8 mouse cellular contexts compared by ENCODE assay signal in the genomic region with DNA sequence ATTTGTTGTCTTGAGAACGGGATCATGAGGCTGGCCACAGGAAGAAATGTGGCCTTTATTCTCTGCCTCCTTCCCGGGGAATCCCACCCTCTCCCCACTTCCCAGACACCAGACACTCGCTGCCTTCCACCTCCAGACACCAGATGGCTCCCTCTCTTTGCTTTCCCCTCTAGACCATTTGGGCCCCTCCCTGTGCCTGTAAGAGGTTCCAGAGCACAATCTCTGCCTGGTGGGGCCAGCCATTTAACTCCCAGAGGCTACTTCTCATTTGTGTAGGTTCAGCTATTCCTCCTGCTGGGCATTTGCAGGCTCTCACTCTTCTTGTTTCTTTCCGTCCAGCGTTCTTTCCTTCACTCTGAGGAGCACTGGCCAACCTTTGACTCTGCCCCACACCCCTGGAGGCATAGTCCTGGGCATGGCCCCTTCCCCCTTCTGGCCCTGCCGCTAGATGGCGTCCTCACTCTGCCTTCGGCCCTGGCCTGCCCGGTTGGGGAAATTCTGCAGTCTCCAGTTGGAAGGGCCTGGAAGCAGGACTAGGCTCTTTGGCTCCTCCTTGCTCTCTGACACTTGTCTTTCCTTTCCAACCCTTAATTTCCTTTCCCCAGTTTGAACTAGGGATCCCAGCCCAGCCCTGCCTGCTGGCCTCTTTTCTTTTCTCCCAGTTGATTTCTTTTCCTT. TPM values are rescaled to one million over a fixed set of nuclear protein-coding genes. Genes with fewer than 3 reads are reported as not detected.
DNase-seq lines count a peak whose midpoint lies in the region; ATAC-seq and TF ChIP-seq lines count a peak whose summit lies in the region.

No protein-coding gene starts in this region.

- H3K36me3 ChIP-seq in lung, postnatal 0 days (ENCODE audit: insufficient read depth, low read length), result no peaks in the 10 kb centered on the region
- H3K36me3 ChIP-seq in small intestine, adult 2 months (ENCODE audit: control insufficient read depth, insufficient read depth, low read length), result no peaks in the 10 kb centered on the region

- no peak overlapping the region for H3K4me3 ChIP-seq in left cerebral cortex, adult 2 months
- H3K4me3 ChIP-seq in lung, postnatal 0 days (ENCODE audit: low read depth, low read length), result no peak overlapping the region
- no peak overlapping the region for H3K4me3 ChIP-seq in small intestine, adult 2 months (ENCODE audit: low read depth, low read length)

- no peaks in the 10 kb centered on the region for H3K9me3 ChIP-seq in lung, postnatal 0 days (ENCODE audit: low read length)

- H3K27me3 ChIP-seq in lung, postnatal 0 days (replicated peaks; ENCODE audit: insufficient read depth, low read length), result peaks cover 23% of the 10 kb centered on the region; the same call in 1 of the 2 replicates
- peaks cover 26% of the 10 kb centered on the region for H3K27me3 ChIP-seq in small intestine, adult 2 months (ENCODE audit: control insufficient read depth, insufficient read depth, low read length)

- WGBS in lung, postnatal 0 days, result 2% methylated on average over 9 of the region's 9 CpGs
- WGBS in small intestine, adult 2 months, result 6% methylated on average over 9 of the region's 9 CpGs

- no peak for TF ChIP-seq EP300 in lung, postnatal 0 days (IDR thresholded peaks at IDR 0.05)

- peak; percentile 58 to 66 for DNase-seq in left cerebral cortex, adult 2 months (ENCODE audit: extremely low spot score in 1 of 2, low spot score in 2 of 2)
- no peak for DNase-seq in left cerebral cortex, adult 11 months (ENCODE audit: low spot score)
- peak; percentile 71 for DNase-seq in adrenal gland, adult 8-10 months
- DNase-seq in frontal cortex, postnatal 36 days (ENCODE audit: low spot score in 2 of 2), result peak; percentile 54 to 55
- peak; percentile 78 for DNase-seq in kidney, postnatal 10 days
- peak; percentile 71 for DNase-seq in lung, postnatal 0 days (ENCODE audit: low spot score)
- DNase-seq in spleen, postnatal 4 days (ENCODE audit: low spot score in 2 of 2), result no peak

- H3K27ac ChIP-seq in left cerebral cortex, adult 2 months, result no peak overlapping the region
- H3K27ac ChIP-seq in lung, postnatal 0 days (ENCODE audit: low read length), result no peak overlapping the region
- H3K27ac ChIP-seq in small intestine, adult 2 months (ENCODE audit: insufficient read depth, low read depth, low read length), result no peak overlapping the region

- no peak overlapping the region for H3K9ac ChIP-seq in lung, postnatal 0 days (replicated peaks; ENCODE audit: low read depth)

- peak; percentile 80 for ATAC-seq in lung, postnatal 0 days

- TF ChIP-seq CTCF in left cerebral cortex, adult 2 months (IDR thresholded peaks at IDR 0.05), result peak; percentile 68
- TF ChIP-seq CTCF in lung, postnatal 0 days (IDR thresholded peaks at IDR 0.05), result peak; percentile 79
- peak; percentile 88 for TF ChIP-seq CTCF in small intestine, adult 2 months (IDR thresholded peaks at IDR 0.05; ENCODE audit: extremely low read depth, insufficient read length, insufficient replicate concordance, low read depth, low read length)

- intact Hi-C loops in left cerebral cortex, adult 2 months (cut with DNase I), result loop anchor here (1.0 to 5.0 kb wide), 5 partner anchors 353 to 823 kb away; no protein-coding TSS in a partner anchor

- no peak overlapping the region for H3K4me2 ChIP-seq in lung, postnatal 0 days (replicated peaks; ENCODE audit: low read depth, low read length)

- no peaks in the 10 kb centered on the region for H3K4me1 ChIP-seq in lung, postnatal 0 days (ENCODE audit: insufficient read depth, low read depth, low read length)
- H3K4me1 ChIP-seq in small intestine, adult 2 months (ENCODE audit: control insufficient read depth, insufficient read depth, insufficient read length, low read length), result peaks cover 3% of the 10 kb centered on the region; the same call in 1 of the 2 replicates

- TF ChIP-seq POLR2A in small intestine, adult 2 months (IDR thresholded peaks at IDR 0.05; ENCODE audit: low read depth, low read length), result no peak

RNA-seq across cellular contexts. Expression of a gene that starts 2.6 kb away (rescaled TPM):
- 1 to 10 TPM; 3.2 TPM for total RNA-seq in left cerebral cortex, adult 2 months (2021)
- total RNA-seq in adrenal gland, adult 8-10 months (2022), result 10 to 100 TPM; 15.7 to 31.6 (median 22.3) TPM
- polyA plus RNA-seq in lung, postnatal 0 days (2015; fragmentation: Nextera tagmentation; extraction: Ambion mirVana), result 9.7 and 11.7 TPM in 2 replicates
- polyA plus RNA-seq in small intestine, adult 2 months (2012; rRNA removed), result 0.56 and 4.8 TPM in 2 replicates

Comparison
In these comparisons a context has a peak if more than half of its experiments do, and no peak if none do; other contexts are left out.
1. DNase-seq: peak in left cerebral cortex, adult 2 months (2 of 2), adrenal gland, adult 8-10 months (single experiment), frontal cortex, postnatal 36 days (2 of 2), kidney, postnatal 10 days (single experiment) and lung, postnatal 0 days (single experiment); none in left cerebral cortex, adult 11 months (single experiment) and spleen, postnatal 4 days (0 of 2).
2. Peak in every context shown above with its lines, with median percentiles within 50 percentile points of each other: CTCF ChIP-seq.